Mouse (Mus musculus): Measurements from ENCODE around the gene Gm14569. TPM values are rescaled to one million over a fixed set of nuclear protein-coding genes. Genes with fewer than 3 reads are reported as not detected.

Gene Gm14569
- polyA plus RNA-seq (2015; fragmentation: Nextera tagmentation; extraction: Ambion mirVana): not detected in 2 replicates

DNA sequence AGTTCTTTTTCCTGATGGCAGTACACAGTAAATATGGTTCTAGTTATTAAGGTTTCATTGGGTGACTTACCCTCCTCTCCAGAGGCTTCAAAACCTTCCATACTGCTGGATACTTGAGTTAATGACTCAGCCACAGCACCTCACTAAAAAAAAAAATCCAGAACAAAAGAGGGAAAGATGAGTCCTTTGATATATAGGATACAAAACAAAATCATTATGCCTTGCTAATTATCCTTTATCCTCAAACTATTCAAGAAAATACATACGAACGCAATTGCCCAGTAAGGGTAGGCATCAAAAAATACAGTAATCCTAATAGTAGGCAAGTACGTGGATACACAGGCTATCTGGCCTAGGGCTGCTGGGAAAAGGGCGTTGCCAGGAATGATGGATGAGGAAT lies at the start of gene Gm14569:
Gene Gm14569 (minus strand): TSS at position 101 of the 400 bp plus-strand sequence.
- ATAC-seq (ENCODE audit: low read depth): no peak
- H3K36me3 ChIP-seq (ENCODE audit: control insufficient read depth, insufficient read depth, low read length): no peaks in the 10 kb centered on the region
- H3K9ac ChIP-seq (ENCODE audit: low read length): no peak within 1 kb of the TSS
- no peak within 1 kb of the TSS for H3K4me3 ChIP-seq (ENCODE audit: low read length)
- no peak within 1 kb of the TSS for H3K27ac ChIP-seq (ENCODE audit: low read length)
- 82% methylated on average over 4 of the region's 4 CpGs for WGBS
- H3K9me3 ChIP-seq (ENCODE audit: control insufficient read depth, low read length): no peaks in the 10 kb centered on the region
- H3K4me2 ChIP-seq (ENCODE audit: low read depth, low read length): no peak within 1 kb of the TSS
- no peaks in the 10 kb centered on the region for H3K27me3 ChIP-seq (ENCODE audit: control insufficient read depth, insufficient read depth, low read depth, low read length)
- H3K4me1 ChIP-seq (replicated peaks; ENCODE audit: control insufficient read depth, insufficient read depth, low read length): no peaks in the 10 kb centered on the region

- Histone ChIP-seq H3K27me3 (ENCODE audit: control insufficient read depth, insufficient read depth, low read depth, low read length) (no peaks in the 10 kb centered on the region), H3K4me3 (ENCODE audit: low read length) (no peak overlapping the region), H3K9me3 (ENCODE audit: control insufficient read depth, low read length) (no peaks in the 10 kb centered on the region), H3K27ac (ENCODE audit: low read length) (no peak overlapping the region), H3K4me2 (ENCODE audit: low read depth, low read length) (no peak overlapping the region), H3K36me3 (ENCODE audit: control insufficient read depth, insufficient read depth, low read length) (no peaks in the 10 kb centered on the region), H3K9ac (ENCODE audit: low read length) (no peak overlapping the region), H3K4me1 (replicated peaks; ENCODE audit: control insufficient read depth, insufficient read depth, low read length) (no peaks in the 10 kb centered on the region)
- 9% methylated on average over 4 of the region's 4 CpGs for WGBS
- no peak for ATAC-seq (ENCODE audit: low read depth)
These were observed 42.9 kb upstream of the Gm14569 start for GRCm38 (mm10) chrX:36534514-36534913.

GRCm38 (mm10) chrX:36533744-36534143 lies 42.1 kb upstream of the Gm14569 start:
- H3K4me1 ChIP-seq (replicated peaks; ENCODE audit: control insufficient read depth, insufficient read depth, low read length): no peaks in the 10 kb centered on the region
- no peak overlapping the region for H3K9ac ChIP-seq (ENCODE audit: low read length)
- H3K27ac ChIP-seq (ENCODE audit: low read length): no peak overlapping the region
- no peaks in the 10 kb centered on the region for H3K9me3 ChIP-seq (ENCODE audit: control insufficient read depth, low read length)
- no peaks in the 10 kb centered on the region for H3K36me3 ChIP-seq (ENCODE audit: control insufficient read depth, insufficient read depth, low read length)
- WGBS: 51% methylated on average over 4 of the region's 4 CpGs
- no peak for ATAC-seq (ENCODE audit: low read depth)
- H3K4me2 ChIP-seq (ENCODE audit: low read depth, low read length): no peak overlapping the region
- H3K4me3 ChIP-seq (ENCODE audit: low read length): no peak overlapping the region
- no peaks in the 10 kb centered on the region for H3K27me3 ChIP-seq (ENCODE audit: control insufficient read depth, insufficient read depth, low read depth, low read length)

GRCm38 (mm10) chrX:36530251-36530650 lies 38.6 kb upstream of the Gm14569 start:
- H3K4me2 ChIP-seq (ENCODE audit: low read depth, low read length): no peak overlapping the region
- H3K36me3 ChIP-seq (ENCODE audit: control insufficient read depth, insufficient read depth, low read length): no peaks in the 10 kb centered on the region
- WGBS: 73% methylated on average over 5 of the region's 5 CpGs
- no peak overlapping the region for H3K4me3 ChIP-seq (ENCODE audit: low read length)
- no peak overlapping the region for H3K9ac ChIP-seq (ENCODE audit: low read length)
- H3K4me1 ChIP-seq (replicated peaks; ENCODE audit: control insufficient read depth, insufficient read depth, low read length): no peaks in the 10 kb centered on the region
- H3K27me3 ChIP-seq (ENCODE audit: control insufficient read depth, insufficient read depth, low read depth, low read length): no peaks in the 10 kb centered on the region
- H3K9me3 ChIP-seq (ENCODE audit: control insufficient read depth, low read length): no peaks in the 10 kb centered on the region
- H3K27ac ChIP-seq (ENCODE audit: low read length): no peak overlapping the region
- no peak for ATAC-seq (ENCODE audit: low read depth)

DNA sequence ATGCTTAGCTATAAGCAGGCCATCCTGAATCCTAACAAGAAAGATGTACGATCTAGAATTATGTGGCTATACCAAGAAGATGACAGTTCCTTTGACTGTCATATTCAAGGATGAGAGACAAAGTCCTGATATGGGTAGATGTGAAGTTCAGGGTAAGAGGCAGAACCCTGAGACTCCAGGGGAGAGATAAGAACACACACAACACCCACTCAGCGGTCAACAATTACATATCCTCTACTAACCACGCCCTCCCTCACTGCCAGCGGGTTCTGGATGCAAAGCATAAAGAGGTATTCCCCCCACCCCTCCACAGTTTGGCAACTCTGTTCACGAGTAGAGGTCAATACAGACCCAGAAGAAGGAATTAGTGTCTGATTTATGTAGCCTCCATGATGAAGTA lies 32.1 kb upstream of the Gm14569 start:
- Histone ChIP-seq H3K27me3 (ENCODE audit: control insufficient read depth, insufficient read depth, low read depth, low read length) (no peaks in the 10 kb centered on the region), H3K4me1 (replicated peaks; ENCODE audit: control insufficient read depth, insufficient read depth, low read length) (no peaks in the 10 kb centered on the region), H3K27ac (ENCODE audit: low read length) (no peak overlapping the region), H3K9ac (ENCODE audit: low read length) (no peak overlapping the region), H3K9me3 (ENCODE audit: control insufficient read depth, low read length) (no peaks in the 10 kb centered on the region), H3K4me2 (ENCODE audit: low read depth, low read length) (no peak overlapping the region), H3K36me3 (ENCODE audit: control insufficient read depth, insufficient read depth, low read length) (no peaks in the 10 kb centered on the region), H3K4me3 (ENCODE audit: low read length) (no peak overlapping the region)
- 50% methylated on average over 5 of the region's 5 CpGs for WGBS
- no peak for ATAC-seq (ENCODE audit: low read depth)

DNA sequence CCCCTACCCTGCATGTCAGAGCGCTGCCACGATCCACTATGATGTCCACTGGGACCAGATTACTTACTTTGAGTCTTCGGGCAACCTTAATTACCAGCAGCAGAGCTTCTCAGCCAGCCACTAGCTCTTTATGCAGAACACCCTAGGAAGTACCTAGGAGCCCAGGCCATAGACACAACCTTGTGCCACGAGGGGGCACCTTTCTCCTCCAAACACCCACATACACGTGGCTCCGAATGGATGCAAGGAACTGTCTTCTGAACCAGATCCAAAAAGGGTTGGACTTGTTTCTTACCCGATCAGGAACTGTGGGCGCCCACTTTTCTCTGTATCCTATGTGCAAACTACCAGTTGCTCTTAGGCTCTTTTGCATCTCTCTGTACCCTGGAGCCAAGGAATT lies 22.1 kb upstream of the Gm14569 start:
- no peak for ATAC-seq (ENCODE audit: low read depth)
- no peaks in the 10 kb centered on the region for H3K4me1 ChIP-seq (replicated peaks; ENCODE audit: control insufficient read depth, insufficient read depth, low read length)
- no peak overlapping the region for H3K27ac ChIP-seq (ENCODE audit: low read length)
- no peak overlapping the region for H3K4me3 ChIP-seq (ENCODE audit: low read length)
- no peak overlapping the region for H3K4me2 ChIP-seq (ENCODE audit: low read depth, low read length)
- H3K27me3 ChIP-seq (ENCODE audit: control insufficient read depth, insufficient read depth, low read depth, low read length): no peaks in the 10 kb centered on the region
- 46% methylated on average over 8 of the region's 8 CpGs for WGBS
- H3K9me3 ChIP-seq (ENCODE audit: control insufficient read depth, low read length): no peaks in the 10 kb centered on the region
- H3K36me3 ChIP-seq (ENCODE audit: control insufficient read depth, insufficient read depth, low read length): no peaks in the 10 kb centered on the region
- H3K9ac ChIP-seq (ENCODE audit: low read length): no peak overlapping the region

DNA sequence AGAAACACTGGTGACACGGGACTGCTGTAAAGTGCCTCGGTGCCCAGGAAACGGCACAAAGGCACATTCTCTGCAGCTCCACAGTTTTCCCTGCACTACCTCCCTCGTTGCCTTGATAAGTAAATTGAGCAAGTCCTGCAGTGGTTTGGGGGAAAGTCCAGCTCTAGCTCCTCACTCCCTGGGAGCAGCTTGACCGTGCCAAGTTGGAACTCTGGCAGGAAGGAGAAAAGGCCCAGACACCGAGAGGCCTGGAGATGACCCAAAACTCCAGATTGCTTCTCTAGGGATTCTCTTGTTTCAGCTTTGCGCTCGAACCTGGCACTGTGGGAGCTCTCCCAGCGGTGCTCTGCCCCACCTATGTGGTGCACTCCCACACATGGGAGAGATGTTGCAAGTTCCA lies 21.6 kb upstream of the Gm14569 start:
- no peak overlapping the region for H3K4me3 ChIP-seq (ENCODE audit: low read length)
- 54% methylated on average over 9 of the region's 9 CpGs for WGBS

DNA sequence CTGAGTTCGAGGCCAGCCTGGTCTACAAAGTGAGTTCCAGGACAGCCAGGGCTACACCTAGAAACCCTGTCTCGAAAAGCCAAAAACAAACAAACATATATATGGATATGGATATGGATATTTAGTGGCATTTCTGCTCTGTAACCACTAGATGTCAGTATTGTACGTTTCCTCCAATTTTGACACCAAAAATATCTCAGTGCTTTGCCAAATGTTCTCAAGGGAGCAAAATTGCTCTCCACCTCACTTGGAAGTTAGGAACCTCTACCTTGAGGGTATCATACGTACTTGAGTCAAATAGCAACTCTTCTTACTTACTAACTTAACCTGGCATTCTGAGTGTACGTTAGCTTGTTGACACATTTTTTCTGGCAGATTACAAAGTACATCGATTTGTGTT lies 15.2 kb upstream of the Gm14569 start:
- no peak for ATAC-seq (ENCODE audit: low read depth)
- no peaks in the 10 kb centered on the region for H3K36me3 ChIP-seq (ENCODE audit: control insufficient read depth, insufficient read depth, low read length)
- no peaks in the 10 kb centered on the region for H3K27me3 ChIP-seq (ENCODE audit: control insufficient read depth, insufficient read depth, low read depth, low read length)
- H3K27ac ChIP-seq (ENCODE audit: low read length): no peak overlapping the region
- 46% methylated on average over 6 of the region's 6 CpGs for WGBS
- no peaks in the 10 kb centered on the region for H3K9me3 ChIP-seq (ENCODE audit: control insufficient read depth, low read length)
- no peak overlapping the region for H3K4me2 ChIP-seq (ENCODE audit: low read depth, low read length)
- no peak overlapping the region for H3K4me3 ChIP-seq (ENCODE audit: low read length)
- H3K9ac ChIP-seq (ENCODE audit: low read length): no peak overlapping the region
- H3K4me1 ChIP-seq (replicated peaks; ENCODE audit: control insufficient read depth, insufficient read depth, low read length): no peaks in the 10 kb centered on the region

More for the DNA sequence above, 21.6 kb upstream of the Gm14569 start:
- H3K27me3 ChIP-seq (ENCODE audit: control insufficient read depth, insufficient read depth, low read depth, low read length): no peaks in the 10 kb centered on the region
- no peaks in the 10 kb centered on the region for H3K36me3 ChIP-seq (ENCODE audit: control insufficient read depth, insufficient read depth, low read length)
- H3K9me3 ChIP-seq (ENCODE audit: control insufficient read depth, low read length): no peaks in the 10 kb centered on the region
- no peaks in the 10 kb centered on the region for H3K4me1 ChIP-seq (replicated peaks; ENCODE audit: control insufficient read depth, insufficient read depth, low read length)
- ATAC-seq (ENCODE audit: low read depth): no peak
- H3K27ac ChIP-seq (ENCODE audit: low read length): no peak overlapping the region
- H3K4me2 ChIP-seq (ENCODE audit: low read depth, low read length): no peak overlapping the region
- no peak overlapping the region for H3K9ac ChIP-seq (ENCODE audit: low read length)

DNA sequence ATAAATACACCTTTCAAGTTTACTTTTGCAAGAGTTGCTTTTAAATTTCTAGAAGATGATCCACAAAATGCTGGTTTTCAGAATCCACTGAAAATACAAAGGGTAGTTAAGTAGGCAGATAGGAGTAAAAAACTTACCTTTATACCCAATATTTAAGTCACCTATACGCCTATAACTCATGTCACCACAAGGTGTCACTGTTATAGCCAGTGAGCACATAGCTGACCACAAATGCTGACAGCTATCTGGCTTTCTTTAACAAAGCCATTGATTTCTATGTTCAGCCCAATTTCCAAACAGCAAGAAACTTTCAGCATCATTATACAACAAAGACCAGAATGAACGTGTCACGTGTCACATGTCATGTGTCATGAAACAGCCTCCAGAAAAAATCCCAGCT lies 2.1 kb downstream of the Gm14569 start:
- 22% methylated on average over 3 of the region's 3 CpGs for whole genome bisulfite sequencing
- Histone ChIP-seq H3K36me3 (ENCODE audit: control insufficient read depth, insufficient read depth, low read length) (no peaks in the 10 kb centered on the region), H3K9me3 (ENCODE audit: control insufficient read depth, low read length) (no peaks in the 10 kb centered on the region), H3K9ac (ENCODE audit: low read length) (no peak overlapping the region), H3K27me3 (ENCODE audit: control insufficient read depth, insufficient read depth, low read depth, low read length) (no peaks in the 10 kb centered on the region), H3K27ac (ENCODE audit: low read length) (no peak overlapping the region), H3K4me2 (ENCODE audit: low read depth, low read length) (no peak overlapping the region), H3K4me1 (replicated peaks; ENCODE audit: control insufficient read depth, insufficient read depth, low read length) (no peaks in the 10 kb centered on the region), H3K4me3 (ENCODE audit: low read length) (no peak overlapping the region)
- no peak for ATAC-seq (ENCODE audit: low read depth)

DNA sequence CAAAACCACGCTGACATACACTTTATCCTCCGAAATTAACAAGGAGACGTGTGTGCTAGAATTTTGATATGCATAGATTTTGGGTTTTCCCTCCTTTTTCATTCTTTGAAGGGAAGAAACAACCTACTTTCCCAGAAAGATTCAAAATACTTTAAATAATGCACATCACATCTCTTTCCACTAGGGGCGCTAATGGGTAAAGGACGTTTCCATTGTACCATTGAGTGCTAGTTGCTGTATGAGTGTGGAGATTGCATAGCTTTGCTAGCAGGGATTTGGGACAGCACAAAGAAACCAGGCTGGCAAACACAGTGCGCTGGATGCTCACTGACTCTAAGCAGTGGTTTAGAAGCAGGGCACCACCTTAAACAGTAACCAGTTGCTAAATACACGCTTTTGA lies 3.6 kb downstream of the Gm14569 start:
- WGBS: 33% methylated on average over 7 of the region's 7 CpGs
- Histone ChIP-seq H3K4me2 (ENCODE audit: low read depth, low read length) (no peak overlapping the region), H3K27ac (ENCODE audit: low read length) (no peak overlapping the region), H3K9me3 (ENCODE audit: control insufficient read depth, low read length) (no peaks in the 10 kb centered on the region), H3K27me3 (ENCODE audit: control insufficient read depth, insufficient read depth, low read depth, low read length) (no peaks in the 10 kb centered on the region), H3K4me3 (ENCODE audit: low read length) (no peak overlapping the region), H3K9ac (ENCODE audit: low read length) (no peak overlapping the region), H3K36me3 (ENCODE audit: control insufficient read depth, insufficient read depth, low read length) (no peaks in the 10 kb centered on the region), H3K4me1 (replicated peaks; ENCODE audit: control insufficient read depth, insufficient read depth, low read length) (no peaks in the 10 kb centered on the region)
- no peak for ATAC-seq (ENCODE audit: low read depth)
